Mouse (Mus musculus) colon, adult 2 months (tissue): ENCODE results near the gene Prl3c1. TPM values are rescaled to one million over a fixed set of nuclear protein-coding genes. Genes with fewer than 3 reads are reported as not detected.

Experiments used
- polyA plus RNA-seq: library from polyadenylated mRNA; depleted of rRNA; stranded (reverse); fragments of >200 nt; gene quantifications from 2 replicates; pipeline ENCODE4 v1.2.3, GENCODE M21; 2012; rRNA removed

Gene Prl3c1
- polyA plus RNA-seq, result not detected in 2 replicates

DNA sequence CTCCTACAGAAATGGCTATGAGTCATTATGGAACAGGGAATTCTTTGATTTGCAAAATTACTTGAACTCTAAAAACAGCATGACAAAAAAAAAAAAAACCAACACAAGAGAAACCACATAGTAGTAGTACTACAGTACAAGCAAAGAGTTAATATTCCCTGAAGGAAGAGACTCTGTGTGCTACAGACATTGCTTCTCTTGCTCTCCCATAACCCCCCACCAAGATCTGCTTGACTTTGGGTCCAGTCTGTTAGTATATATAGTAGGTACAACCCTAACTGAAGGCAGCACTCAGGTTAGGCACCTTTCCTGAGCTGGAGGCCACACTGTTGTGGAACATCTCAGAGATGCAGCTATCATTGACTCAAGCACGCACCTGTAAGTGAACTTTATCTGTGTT is at the start of gene Prl3c1:
TSS of gene Prl3c1 (plus strand) at position 301 of the 400 bp plus-strand sequence.

DNA sequence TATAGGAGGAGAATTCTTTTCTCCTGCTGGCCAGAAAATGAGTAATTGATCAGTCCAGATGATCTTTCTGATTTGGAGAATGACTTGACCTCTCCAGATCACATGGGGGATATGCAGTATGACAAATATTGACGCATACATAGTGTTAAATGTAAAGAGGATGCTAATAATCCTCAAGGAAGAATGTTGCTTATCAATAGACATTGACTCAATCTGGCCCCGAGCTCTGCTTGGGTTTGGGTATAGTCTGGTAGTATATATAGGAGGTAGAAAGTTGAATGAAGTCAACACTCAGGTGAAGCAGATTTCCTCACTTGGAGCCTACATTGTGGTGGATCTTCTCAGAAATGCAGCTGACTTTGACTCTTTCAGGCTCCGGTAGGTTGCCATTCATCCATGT is 40.0 kb upstream of the Prl3c1 start, which contains the start of gene Prl3d3:
TSS of gene Prl3d3 (plus strand) at position 301 of the 400 bp plus-strand sequence.

DNA sequence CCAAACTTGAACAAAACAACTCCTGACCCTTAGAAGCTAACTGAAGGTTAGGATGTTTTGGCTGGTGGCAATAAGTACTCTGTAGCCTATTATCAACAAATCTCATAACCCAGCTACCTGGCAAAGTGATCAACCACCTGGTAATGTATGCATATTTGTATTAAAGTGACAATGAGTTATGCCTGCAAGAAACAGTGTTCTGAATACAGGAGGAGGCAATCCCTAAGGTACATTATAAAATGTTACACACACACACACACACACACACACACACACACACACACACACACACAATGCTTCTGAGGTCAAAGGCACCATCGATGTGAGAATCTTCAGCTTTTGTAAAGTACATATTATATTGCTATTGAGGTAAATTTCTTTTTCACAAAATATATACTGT is 45.1 kb downstream of the Prl3c1 start, which contains the start of gene Prl3b1:
TSS of gene Prl3b1 (plus strand) at position 301 of the 400 bp plus-strand sequence.

Other genes with a start within 250 kb of the Prl3c1 start
- not detected in 2 replicates for gene Prl, start 139.1 kb upstream of the Prl3c1 start, polyA plus RNA-seq
- gene Prl3d1, start 102.5 kb upstream of the Prl3c1 start, polyA plus RNA-seq, result not detected in 2 replicates
- not detected in 2 replicates for gene Prl3d2, start 75.0 kb upstream of the Prl3c1 start, polyA plus RNA-seq
- gene Prl3d3, start 39.9 kb upstream of the Prl3c1 start, polyA plus RNA-seq, result not detected in 2 replicates
- gene Prl3b1, start 45.2 kb downstream of the Prl3c1 start, polyA plus RNA-seq, result not detected in 2 replicates
- gene Prl3a1, start 62.8 kb downstream of the Prl3c1 start, polyA plus RNA-seq, result not detected in 2 replicates
- gene Prl6a1, start 116.0 kb downstream of the Prl3c1 start, polyA plus RNA-seq, result 0.28 TPM in 1 of 2 replicates, not detected in the other
- gene Prl8a2, start 149.0 kb downstream of the Prl3c1 start, polyA plus RNA-seq, result not detected in 2 replicates
- not detected in 2 replicates for gene Prl2b1, start 194.2 kb downstream of the Prl3c1 start, polyA plus RNA-seq
- gene Prl8a6, start 242.0 kb downstream of the Prl3c1 start, polyA plus RNA-seq, result not detected in 2 replicates